Mouse (Mus musculus) embryonic fibroblast, embryonic 13.5 days (primary cell): ENCODE data around the gene Atxn7l1.

Experiments
- CTCF ChIP-seq: IDR thresholded peaks from 2 replicates; pipeline ENCODE4 v1.5.1; 2011; ENCODE audit warnings: mild to moderate bottlenecking, control low read depth, low read length, moderate library complexity, borderline replicate concordance; ENCODE audit not compliant: insufficient read depth
- POLR2A ChIP-seq: IDR thresholded peaks from 2 replicates; pipeline ENCODE4 v1.6.1; 2011; ENCODE audit warnings: low read depth, mild to moderate bottlenecking, control low read depth, low read length, moderate library complexity

GRCm38 (mm10) chr12:33168491-33168890, 21.0 kb downstream of the Atxn7l1 start:
- no peak for TF ChIP-seq CTCF
- TF ChIP-seq POLR2A, result no peak
